Mouse (Mus musculus): ENCODE data around the gene Ciz1.

Ciz1 gene

GRCm38 (mm10) chr2:32352151-32353006 lies at the start of gene Ciz1:
TSS of gene Ciz1 (plus strand) at chr2:32352327.
- ATAC-seq (ENCODE audit: low TSS enrichment) = peak; percentile 6; the same call in 1 of the 2 replicates

- no peak for ATAC-seq (ENCODE audit: low TSS enrichment)
These were observed 49.2 kb upstream of the Ciz1 start for GRCm38 (mm10) chr2:32302952-32303351.

- ATAC-seq (ENCODE audit: low TSS enrichment) = peak; percentile 25
These were observed 47.8 kb upstream of the Ciz1 start for GRCm38 (mm10) chr2:32304145-32304832.

DNA sequence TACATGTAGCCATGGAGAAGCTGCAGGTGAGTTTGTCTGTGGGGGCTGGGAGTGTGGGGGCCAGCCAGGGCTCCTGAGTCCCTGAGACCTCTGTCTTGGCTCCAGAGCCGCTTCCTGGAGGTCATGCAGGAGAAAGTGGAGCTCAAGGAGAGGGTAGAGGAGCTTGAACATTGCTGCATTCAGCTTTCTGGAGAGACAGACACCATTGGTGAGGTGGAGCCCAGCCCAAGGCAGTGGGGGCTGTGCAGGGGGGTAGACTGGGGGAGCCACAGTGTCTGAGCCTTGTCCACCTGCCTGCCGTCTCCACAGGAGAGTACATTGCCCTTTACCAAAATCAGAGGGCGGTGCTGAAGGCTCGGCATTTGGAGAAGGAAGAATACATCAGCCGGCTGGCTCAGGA lies 46.5 kb upstream of the Ciz1 start:
- ATAC-seq (ENCODE audit: low TSS enrichment) = no peak

DNA sequence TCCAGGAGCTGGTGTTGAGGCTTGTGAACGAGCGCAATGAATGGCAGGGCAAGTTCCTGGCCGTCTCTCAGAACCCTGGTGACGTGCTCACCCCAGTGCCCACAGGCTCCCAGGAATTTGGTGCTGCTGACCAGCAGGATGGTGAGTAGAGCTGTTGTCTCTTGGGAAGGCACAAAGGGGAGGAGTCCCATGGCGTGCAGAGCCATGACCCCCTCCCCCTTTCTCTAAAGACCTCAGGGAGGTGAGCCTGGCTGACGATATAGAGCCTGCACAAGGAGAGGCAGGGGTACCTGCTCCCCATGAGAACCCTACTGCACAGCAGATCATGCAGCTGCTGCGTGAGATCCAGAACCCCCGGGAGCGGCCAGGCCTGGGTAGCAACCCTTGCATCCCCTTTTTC lies 46.0 kb upstream of the Ciz1 start:
- no peak for ATAC-seq (ENCODE audit: low TSS enrichment)

DNA sequence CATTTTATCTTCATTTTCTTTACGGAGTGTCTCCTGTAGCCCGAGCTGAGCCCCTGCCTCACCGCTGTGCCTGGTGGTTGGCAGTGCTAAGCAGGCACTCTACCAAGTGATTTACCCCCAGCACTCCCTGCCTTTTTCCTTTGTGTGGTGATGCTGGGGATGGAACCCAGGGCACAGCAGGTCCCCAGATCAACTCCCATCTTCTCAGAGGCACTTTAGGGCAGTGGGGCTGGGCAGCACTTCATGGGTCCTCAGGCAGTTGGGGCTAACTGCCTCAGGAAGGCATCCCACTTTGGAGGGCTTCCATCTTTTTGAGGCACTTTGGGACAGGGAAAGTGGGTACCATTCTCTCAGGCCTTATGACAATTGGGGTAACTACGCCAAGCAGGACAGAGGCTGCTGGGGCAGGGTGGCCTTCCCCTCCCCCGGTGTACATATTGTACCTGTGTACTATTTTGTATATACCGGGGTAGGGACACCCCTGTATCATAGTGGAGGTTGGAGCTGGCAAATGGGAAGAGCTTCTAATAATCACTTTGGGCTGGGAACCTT lies 44.8 kb upstream of the Ciz1 start:
- ATAC-seq (ENCODE audit: low TSS enrichment) = no peak

- peak; percentile 29; the same call in 1 of the 2 replicates for ATAC-seq (ENCODE audit: low TSS enrichment)
These were observed 44.0 kb upstream of the Ciz1 start for GRCm38 (mm10) chr2:32307941-32308760.

- no peak for ATAC-seq (ENCODE audit: low TSS enrichment)
These were observed 43.1 kb upstream of the Ciz1 start for GRCm38 (mm10) chr2:32308870-32309568.

DNA sequence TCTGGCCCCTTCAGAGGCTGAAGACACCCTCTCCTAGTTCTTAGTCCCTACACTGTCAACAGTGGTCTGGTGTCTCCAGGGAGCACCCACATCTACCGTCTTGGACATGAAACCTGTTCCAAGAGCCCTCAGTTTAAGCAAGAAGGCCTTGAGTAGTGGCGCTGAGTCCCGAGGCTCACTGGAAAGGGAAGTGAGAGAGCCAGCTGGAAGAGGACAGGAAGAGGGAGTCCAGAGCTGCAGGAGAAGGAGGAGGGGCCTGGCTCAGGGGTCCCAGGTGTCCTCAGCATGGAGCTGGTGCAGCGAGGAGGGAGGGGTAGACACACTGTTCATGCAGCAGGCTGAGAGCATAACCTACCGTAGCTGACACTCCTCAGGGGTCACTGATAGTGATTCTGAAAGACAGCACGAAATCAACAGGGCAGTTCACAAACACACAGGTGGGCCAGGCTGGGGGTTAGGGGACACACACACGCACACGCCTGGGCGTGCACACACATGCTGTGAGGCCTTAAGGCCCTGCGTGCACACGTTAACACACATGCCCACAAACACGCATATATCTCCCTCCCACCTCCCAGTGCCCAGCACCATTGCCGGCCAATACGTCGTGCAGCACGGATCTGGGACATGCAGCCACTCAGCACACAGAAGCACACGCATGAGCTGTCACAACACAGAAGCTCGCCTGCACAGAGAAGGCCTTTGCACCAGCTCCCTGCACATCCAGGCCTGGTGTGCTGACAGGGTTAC lies 41.9 kb upstream of the Ciz1 start:
- no peak for ATAC-seq (ENCODE audit: low TSS enrichment)

GRCm38 (mm10) chr2:32311443-32312317 lies 40.4 kb upstream of the Ciz1 start:
- no peak for ATAC-seq (ENCODE audit: low TSS enrichment)

DNA sequence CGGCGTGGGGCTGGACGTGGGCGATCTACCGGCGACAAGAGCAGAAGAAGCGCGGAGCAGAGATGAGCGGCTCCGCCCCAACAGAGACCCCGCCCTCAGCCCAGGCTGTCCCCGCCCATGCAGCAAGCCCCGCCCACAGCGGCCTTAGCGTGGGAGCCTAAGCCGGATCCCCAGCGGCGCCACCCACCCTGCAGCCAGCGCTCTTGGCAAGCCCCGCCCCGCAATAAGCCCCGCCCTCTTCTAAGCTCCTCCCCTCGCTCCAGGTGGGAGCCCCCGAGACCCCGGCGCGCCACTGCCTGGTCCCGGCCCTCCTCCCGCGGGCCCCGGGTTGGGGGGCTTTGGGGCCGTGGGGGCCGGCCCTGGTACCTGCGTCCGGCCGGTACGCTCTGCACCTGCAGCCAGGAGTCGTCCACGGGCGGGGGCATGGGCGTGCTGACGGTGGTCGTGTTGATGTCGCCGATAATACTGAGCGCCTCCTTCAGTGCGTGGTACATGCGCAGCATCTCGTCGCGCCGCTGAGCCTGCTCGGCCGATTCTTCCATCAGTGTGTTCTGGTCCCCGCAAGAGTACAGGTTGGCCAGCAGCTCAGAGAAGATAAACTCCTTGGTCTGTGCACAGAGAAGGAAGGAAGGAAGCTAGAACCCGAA lies 39.7 kb upstream of the Ciz1 start:
- ATAC-seq (ENCODE audit: low TSS enrichment) = no peak

DNA sequence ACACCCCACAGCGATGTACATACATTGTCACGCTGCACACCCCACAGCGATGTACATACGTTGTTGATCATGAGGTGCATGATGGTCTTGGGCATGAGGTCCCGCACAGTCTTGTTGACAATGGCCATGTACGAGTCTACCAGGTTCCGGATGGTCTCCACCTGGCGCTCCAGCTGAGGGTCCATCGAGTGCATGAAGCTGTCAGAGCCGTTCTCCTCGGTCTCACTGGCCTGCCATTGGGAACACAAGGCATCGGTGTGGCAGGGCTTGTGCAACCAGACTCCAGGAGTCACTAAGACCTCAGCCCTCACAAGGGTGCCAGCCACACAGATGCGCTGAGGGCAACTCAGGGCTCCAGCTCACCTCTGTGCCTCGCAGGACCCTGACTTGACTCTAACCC lies 37.3 kb upstream of the Ciz1 start:
- no peak for ATAC-seq (ENCODE audit: low TSS enrichment)

DNA sequence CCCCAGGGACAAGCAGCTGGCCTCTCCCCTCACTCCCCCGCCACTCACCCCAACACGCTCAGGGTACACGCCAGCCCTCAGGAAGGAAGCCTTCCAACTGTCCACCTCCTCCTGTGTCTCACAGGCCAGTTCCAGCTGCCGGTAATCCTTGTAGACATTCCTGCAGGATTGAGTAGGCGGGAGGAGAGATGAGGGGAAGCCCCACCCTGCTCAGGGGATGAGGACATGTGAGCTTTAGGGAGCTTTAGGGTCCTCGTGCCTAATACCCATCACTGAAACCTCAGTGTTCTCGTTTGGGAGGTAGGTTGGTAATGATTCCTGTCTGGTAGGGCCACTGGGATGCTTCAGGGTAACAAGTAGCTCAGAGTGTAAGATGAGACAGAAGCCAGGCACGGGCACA lies 36.4 kb upstream of the Ciz1 start:
- ATAC-seq (ENCODE audit: low TSS enrichment) = peak; percentile 22; the same call in 1 of the 2 replicates

GRCm38 (mm10) chr2:32316887-32317656 lies 35.1 kb upstream of the Ciz1 start:
- peak; percentile 3; the same call in 1 of the 2 replicates for ATAC-seq (ENCODE audit: low TSS enrichment)

DNA sequence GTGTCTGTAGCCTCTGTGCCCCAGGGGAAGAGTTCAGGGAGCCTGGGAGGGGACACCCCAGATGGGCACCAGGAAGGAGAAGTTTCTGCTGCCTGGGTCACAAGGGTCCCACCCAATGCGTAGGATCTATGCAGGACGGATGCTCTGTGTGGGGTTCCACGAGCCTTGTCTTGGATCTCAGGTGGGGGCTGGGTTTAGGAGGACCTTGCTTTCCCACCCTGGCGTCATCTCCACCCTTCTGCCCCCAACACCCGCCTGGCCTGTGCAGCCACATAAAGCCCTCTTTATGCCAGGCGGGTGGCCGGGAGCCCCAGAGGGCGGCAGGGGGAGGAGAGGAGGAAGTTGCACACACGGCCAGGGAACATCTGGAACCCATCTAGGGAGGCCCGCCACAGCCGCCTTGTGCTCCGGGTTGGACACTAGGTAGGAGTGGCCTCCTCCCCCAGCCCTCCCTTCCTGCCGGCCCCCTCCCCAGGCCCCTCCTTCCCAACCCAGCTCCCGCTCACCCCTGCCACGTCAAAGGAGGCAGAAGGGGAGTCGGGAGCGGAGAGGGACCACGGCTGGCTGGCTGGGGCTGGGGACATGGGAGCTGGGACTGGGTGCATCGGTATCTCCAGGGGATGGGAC lies 34.2 kb upstream of the Ciz1 start:
- no peak for ATAC-seq (ENCODE audit: low TSS enrichment)

DNA sequence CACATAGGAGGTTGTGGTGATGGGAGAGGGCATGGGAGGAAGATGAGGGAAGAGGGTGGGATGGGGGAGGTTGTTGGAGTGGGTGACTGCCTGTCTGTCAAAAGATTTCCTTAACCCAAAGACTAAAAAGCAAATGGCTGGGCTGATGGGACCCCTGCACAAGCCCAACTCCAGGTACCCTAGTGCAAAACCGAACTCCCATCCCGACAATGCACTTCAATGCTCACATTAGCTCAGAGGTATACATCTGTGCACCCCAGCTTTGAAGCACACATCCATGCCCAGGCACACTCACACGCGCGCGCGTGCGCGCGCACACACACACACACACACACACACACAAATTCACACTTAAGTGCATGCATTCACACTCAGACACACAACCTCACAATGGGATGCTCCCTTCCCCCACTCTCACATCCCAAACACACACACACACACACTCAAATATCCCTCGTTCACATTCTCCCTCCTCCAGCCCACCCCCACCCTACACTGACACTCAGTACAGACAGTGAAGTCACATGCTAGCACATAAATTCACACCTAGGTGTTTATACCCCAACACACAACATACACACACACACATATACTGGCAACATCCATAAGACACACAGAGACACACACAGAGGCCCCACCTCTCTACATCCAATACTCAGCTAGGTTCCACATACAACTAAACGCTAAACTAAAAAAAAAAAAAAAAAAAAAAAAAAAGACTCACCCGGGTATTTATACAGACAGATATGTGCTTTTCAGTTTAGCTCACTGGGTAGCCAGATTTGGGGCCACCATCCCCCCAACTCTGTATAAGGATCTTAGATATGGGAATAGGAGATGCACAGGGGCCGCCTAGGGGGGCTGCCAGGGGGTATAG lies 33.2 kb upstream of the Ciz1 start:
- no peak for ATAC-seq (ENCODE audit: low TSS enrichment)
